Mouse (Mus musculus) T-helper 1 cell (primary cell): ENCODE measurements around the gene Gnai2.

ENCODE experiments used
- in situ Hi-C: fragments of 300-600 bp; cut with MboI, MseI; formaldehyde crosslinking; loops from one replicate; pipeline ENCODE4 v1.15.1; 2025; ENCODE audit warnings: high pct_unique_total_duplicates

Gnai2 gene

DNA sequence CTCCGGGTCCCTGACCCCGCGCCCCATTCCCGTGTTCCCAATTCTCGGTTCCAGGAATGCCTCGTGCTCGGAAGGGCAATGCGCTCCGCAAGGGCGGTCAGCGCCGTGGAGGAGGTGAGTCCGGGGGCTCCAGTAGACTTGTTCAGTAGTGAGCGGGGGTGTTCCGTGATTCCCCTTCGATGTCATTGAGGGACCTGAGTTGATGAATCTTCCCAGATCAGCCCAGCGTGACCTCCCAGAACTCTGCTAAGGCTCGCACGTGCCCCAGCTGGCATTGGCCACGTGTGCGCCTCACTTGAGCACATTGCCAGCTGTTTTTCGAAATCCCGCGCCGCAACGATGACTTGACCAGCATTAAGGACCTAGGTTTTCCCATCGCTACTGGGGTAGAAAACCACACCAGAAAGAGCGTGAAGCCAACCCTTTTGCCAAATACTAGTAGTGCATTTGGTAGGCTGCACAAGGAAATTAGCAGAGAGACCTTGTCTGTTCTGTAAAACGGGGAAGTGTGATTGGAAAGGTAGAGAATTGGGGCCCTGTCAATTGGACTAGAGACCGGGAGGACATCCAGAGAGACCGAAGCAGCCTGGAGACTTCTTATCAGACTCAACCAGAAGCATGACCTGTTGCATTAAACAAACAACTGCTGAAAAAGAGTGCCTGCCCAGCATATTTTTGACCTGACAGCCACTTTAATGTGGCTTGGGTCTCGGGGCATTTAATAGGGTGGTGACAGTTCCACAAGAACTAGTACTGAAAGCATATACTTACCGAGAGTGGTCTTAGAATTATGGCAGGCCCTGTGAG, 47.1 kb downstream of the Gnai2 start:
- in situ Hi-C loops, result no loop called here

DNA sequence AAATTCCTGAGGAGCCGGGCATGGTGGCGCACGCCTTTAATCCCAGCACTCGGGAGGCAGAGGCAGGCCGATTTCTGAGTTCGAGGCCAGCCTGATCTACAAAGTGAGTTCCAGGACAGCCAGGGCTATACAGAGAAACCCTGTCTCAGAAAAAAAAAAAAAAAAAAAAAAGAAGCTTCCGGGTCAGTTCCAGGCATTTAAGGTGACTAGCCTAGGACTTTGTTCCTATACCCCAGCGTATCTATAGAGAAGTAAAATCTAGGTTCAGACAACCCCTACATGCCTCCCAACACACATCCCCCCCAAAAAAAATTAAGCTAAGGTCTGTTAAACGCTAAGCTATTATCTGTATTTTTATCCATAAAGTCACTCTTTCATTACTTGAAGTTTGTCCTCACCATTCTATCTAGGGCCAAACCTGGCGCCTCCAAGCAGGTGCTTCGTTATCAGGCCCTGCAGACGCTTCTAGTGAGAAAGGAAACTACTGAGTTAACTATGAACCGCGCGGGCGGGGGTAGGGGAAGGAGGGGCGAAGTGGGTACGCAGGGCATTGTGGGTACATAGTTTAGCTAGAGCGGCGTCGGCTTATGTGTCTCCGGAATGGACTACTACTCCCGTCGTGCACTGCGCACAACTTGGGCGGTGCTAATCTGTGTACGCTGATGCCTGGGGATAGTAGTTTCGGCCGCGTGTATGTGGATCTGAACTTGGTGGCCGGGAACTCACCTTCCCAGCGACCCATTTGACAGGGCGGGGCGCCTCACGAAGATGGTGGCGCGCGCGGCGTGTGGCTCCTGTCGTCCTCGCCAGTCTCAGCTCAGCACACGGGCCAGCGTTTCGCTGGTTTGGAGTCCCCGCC, 48.0 kb downstream of the Gnai2 start, which contains the start of gene Ifrd2:
Gene Ifrd2, plus strand, starts transcription at position 669 of the 859 bp plus-strand sequence.
- in situ Hi-C loops, result no loop called here

DNA sequence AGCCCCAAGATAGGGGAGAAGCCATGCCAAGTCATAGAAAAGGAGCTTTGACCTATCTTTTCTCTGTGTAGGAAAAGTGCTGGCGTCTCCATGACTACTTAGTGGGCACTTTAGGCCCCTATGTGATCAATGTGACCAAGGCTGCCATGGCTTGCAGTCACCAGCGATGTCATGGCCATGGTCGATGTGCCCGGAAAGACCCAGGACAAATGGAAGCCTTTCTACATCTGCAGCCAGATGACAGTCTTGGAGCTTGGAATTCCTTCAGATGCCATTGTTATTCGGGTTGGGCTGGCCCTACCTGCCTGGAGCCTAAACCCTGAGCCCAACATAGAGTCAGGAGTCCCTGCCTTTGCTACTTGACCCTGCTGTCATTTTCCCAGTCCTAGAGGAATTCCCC, 48.7 kb downstream of the Gnai2 start:
- in situ Hi-C loops, result no loop called here

DNA sequence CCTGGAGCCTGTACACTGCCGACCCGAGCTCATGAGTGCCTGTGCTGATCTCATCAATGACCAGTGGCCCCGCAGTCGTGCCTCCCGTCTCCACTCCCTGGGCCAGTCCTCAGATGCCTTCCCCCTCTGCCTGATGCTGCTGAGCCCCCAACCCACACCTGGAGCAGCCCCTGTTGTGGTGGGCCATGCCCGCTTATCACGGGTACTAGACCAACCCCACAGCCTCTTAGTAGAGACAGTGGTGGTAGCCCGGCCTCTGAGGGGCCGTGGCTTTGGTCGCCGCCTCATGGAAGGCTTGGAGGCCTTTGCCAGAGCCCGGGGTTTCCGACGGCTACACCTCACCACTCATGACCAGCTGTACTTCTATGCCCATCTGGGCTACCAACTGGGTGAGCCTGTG, 52.0 kb downstream of the Gnai2 start:
- in situ Hi-C loops, result no loop called here

DNA sequence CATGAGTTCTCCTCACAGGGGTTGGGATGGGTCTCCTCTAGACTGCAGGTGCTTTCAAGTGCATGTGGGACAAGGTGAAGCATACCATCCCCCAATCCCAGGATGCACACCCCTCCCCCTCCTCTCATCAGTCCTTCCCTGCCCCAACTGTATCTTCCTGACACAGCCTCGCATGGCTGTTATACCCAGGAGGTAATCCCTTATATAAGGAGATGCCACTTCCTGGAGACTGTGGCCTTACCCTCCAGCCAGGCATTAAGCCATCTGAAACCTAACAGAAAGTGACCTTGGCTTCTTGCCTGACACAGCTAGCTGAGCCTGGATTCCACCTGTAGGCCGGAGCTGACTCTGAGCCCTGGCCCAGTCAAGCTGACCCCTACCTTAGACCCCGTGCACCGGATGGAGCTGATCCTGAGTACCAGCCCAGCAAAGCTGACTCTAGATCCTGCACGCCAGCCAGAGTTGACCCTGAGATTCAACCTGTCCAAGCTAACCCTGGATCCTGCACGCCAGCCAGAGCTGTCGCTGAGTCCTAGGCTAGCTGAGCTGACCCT, 52.6 kb downstream of the Gnai2 start:
- in situ Hi-C loops, result no loop called here

DNA sequence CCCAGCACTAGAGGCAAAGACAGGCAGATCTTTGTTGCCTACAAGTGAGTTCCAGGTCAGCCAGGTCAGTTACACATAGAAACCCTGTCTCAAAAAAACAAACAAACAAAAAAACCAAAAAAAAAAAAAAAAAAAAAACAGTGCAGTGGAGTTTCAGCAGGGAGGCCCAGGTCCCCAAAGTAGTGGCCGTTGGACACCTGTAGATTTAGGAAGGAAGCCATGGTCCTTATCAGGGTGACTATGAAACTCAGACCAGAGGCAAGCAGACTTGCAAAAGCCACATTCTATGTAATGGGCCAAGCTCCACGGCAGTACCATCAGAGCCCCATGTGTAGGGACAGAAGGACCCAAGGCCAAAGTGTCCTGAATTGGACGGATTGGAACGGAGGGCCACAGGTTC, 53.6 kb downstream of the Gnai2 start:
- in situ Hi-C loops, result no loop called here

DNA sequence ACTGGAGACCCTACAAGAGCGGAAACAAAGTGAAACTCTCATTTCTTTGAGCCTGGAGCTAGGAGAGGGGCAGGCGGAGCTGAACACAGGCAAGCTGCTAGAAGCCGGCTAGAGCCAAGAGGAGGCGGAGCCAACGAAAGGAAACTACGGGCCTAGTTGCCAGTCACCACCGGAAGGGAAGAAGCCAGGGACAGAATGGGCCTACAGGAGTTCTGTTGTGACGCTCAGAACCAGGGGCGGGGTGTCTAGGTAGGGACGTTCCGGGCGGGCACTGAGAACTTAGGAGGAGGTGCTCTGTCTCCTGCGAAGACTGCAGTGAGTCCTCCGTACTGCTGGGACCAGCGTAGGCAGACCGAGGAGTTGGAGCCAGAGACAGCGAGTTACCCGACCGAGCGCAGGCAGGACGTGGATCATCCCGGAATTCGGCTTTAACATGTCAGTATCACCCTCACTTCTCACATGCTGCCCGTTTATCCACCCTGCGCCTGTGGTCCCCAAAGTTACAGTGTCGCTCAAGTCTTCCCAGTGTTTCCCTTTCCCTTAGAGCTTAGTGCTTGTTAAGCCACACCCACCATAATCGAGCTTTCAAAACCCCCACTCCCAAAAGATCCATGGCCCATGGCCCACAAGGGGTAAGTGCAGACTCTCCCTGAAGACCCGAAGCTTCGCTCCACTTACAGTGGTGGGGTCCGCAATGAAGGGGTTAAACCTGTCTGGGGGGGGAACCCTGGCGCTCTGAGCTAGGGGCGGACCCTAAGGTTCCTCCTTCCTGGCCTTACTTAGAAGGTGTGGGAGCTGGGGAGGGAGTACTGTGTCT, 54.5 kb downstream of the Gnai2 start, which contains the start of gene Hyal3:
Gene Hyal3, plus strand, starts transcription at position 318 of the 817 bp plus-strand sequence.
- in situ Hi-C loops, result no loop called here

DNA sequence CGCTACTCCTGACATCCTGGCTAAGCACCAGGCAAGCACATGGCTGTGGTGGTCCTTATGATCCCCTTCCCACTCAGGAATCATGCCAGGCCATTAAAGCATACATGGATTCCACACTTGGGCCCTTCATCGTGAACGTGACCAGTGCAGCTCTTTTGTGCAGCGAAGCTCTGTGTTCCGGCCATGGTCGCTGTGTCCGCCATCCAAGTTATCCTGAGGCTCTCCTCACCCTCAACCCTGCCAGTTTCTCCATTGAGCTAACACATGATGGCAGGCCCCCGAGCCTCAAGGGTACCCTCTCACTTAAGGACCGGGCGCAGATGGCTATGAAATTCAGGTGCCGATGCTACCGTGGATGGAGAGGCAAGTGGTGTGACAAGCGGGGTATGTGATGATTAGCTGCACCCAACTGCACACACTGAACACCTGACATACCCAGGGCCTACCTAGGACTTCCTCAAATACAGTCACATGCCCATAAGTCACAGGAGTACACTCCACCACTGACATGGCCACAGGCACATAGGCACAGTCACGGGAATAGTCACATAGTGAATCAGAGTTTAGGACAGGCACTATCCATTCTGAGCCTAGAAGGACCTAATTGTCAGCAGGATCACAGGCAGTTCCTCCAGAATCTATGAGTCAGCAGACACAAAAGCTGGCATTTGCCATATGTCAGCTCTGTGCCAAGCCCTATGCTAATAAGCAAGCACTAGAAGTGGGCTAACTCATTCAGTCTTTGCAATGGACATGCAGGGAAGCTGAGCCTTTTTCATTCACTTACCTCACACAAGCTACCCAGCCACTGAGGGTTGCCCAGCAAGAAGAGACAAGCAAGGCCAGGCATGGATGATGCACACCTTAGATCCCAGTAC, 55.9 kb downstream of the Gnai2 start:
- in situ Hi-C loops, result no loop called here

DNA sequence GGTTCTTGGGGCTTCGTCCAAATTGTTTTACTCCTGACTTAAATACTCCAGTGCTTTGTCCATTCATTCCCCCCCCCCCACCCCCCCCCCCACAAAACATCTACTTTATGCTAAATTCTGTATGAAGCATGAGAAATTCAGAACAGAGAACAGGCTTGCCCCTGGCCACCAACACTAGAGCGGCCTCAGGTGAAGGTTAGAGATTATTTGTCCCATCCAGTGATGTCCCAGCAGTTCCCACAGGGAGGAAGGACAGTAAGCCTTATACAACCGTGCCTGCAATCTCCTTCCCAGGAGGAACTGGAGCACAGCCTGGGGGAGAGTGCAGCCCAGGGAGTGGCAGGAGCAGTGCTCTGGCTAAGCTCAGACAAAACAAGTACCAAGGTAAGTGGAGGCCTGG, 56.6 kb downstream of the Gnai2 start, which contains the start of gene Naa80:
Gene Naa80, plus strand, starts transcription at position 301 of the 400 bp plus-strand sequence.
- in situ Hi-C loops, result no loop called here

DNA sequence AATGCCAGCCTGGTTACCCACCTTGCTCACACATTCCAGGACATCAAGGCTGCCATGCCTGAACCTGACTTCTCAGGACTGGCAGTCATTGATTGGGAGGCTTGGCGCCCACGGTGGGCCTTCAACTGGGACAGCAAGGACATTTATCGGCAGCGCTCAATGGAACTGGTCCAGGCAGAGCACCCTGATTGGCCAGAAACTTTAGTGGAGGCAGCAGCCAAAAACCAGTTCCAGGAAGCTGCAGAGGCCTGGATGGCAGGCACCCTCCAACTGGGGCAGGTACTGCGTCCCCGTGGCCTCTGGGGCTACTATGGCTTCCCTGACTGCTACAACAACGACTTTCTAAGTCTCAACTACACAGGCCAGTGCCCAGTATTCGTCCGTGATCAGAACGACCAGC, 57.3 kb downstream of the Gnai2 start:
- in situ Hi-C loops, result no loop called here

DNA sequence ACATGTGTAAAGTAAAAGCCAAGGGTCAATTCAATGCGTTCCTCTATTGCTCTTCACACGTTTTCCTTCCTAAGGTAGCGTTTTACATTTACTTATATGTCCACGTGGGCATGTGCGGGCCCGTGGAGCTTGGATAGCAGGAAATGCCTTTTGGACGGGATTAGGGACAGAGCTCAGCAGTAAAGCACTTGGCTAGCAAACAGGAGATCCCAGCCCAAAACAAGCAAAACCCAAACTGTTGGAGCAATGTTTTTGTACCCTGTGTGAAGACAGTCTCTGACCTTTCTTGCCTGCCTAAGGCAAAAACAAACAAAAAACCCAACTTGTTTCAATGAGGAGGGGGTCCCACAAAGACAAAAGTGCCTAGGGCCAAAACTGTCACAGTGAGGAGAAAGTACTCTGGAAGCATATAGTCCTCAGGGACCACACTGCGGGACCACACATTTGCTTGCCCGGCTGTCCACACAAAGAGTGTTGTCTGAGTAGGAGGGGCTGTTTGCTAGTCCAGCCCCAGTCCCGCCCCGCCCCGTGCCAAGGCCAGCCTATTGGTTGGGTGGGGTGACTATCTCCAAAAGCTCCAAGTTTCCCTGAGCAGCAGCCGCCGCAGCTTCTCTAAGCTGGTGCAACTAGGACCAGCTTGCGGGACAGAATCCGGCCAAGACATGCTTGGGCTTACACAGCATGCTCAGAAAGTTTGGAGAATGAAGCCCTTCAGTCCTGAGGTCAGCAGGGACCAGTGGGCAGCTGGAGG, 58.6 kb downstream of the Gnai2 start, which contains the start of gene Hyal1:
Gene Hyal1, plus strand, starts transcription at position 571 of the 751 bp plus-strand sequence.
- in situ Hi-C loops, result no loop called here

DNA sequence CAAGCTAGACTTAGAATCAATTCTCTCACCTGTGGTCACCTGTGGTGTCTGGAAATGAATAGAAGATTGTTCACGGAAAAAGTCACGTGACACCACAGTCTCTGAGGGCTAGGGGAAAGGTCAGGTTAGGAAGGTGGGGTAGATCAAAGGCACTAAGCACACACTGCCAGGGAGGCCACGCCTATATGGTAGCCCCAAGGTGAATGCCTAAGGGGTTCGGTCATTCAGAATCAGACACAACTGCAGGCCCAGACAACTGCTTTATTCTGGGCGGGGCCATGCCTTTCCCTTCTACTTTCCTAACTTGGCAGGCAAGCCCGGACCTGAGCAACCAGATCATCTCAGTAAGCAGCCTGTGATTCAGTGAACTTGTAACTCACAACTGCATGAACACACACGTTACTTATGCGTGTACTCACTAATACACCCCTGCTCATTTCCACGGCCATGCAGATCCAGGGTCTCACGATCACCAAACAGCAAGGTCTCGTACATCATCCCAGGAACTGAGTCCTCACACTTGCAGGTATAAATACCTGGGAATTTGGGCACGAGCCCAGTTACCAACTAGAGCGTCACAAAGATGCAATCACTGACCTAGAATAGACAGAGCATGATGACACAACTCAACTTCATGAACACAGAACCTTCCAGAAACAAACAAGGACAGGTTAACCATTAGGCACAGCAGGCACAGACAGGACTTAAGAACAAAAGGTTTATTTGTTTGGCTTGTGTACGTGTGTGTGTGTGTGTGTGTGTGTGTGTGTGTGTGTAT, 59.4 kb downstream of the Gnai2 start:
- in situ Hi-C loops, result no loop called here

DNA sequence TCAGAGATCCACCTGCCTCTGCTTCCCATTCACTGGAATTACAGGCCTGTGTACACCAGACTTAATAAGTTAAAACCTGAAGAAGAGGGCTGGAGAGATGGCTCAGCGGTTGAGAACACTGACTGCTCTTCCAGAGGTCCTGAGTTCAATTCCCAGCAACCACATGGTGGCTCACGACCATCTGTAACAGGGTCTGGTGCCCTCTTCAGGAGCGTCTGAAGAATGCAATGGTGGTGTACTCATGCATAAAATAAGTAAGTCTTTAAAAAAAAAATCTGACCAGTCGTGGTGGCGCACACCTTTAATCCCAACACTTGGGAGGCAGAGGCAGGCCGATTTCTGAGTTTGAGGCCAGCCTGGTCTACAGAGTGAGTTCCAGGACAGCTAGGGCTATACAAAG, 61.4 kb downstream of the Gnai2 start:
- in situ Hi-C loops, result loop anchor here (25.0 kb wide), 1 partner anchor 1386 kb away; the partner anchor contains the start of gene Ppm1m

DNA sequence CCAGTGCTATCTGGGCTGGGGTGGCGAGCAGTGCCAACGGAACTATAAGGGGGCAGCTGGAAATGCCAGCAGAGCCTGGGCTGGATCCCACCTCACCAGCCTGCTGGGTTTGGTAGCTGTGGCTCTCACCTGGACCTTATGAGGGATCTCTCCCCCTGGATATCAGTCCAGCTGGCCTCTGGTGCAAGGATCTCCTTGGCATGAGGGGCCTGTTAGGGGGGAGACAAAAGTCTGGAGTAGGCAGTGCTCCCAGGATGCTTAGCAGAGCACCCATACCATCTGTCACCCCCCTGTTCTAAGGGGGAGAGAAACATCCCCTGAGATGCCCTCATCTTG, 62.9 kb downstream of the Gnai2 start:
- in situ Hi-C loops, result loop anchor here (25.0 kb wide), 1 partner anchor 1385 kb away; the partner anchor contains the start of gene Ppm1m

DNA sequence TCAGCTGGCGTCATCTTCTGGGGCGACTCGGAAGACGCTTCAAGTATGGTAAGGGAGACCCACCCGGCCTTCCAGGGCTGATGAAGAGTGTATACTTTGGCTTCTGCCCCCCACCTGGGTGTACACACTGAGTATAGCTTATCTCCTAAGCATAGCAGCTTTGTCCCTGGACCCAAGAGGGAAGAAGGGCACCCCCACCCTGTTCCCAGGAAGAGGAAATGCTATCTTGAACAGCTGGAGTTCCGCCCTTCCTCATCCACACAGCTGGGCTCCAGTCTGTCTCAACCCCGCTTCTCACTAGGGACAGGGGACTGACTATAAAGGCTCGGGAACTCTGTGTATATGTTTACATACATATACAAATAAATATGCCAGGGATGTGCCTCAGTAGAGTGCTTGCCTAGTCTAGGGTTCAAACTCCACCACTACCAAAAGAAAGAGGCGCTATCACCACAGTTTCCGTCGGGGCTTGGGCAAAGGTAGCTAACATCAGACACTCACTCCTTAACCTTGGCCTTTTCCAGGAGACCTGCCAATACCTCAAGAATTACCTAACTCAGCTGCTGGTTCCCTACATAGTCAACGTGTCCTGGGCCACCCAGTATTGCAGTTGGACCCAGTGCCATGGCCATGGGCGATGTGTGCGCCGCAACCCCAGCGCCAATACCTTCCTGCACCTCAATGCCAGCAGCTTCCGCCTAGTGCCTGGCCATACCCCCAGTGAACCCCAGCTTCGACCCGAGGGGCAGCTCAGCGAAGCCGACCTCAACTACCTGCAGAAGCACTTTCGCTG, 63.4 kb downstream of the Gnai2 start:
- in situ Hi-C loops, result loop anchor here (25.0 kb wide), 1 partner anchor 1384 kb away; the partner anchor contains the start of gene Ppm1m

DNA sequence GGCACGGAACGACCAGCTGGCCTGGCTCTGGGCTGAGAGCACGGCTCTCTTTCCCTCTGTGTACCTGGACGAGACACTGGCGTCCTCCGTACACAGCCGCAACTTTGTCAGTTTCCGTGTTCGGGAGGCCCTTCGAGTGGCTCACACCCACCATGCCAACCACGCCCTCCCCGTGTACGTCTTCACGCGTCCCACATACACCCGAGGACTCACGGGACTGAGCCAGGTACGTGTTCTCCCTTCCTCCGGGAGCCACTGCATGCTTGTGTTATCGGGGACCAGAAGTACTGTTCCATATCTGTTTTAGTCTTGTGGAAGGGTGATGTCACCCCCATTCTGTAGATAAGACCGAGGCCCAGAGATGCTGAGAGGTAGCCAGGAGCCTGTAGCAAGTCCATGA, 64.3 kb downstream of the Gnai2 start:
- in situ Hi-C loops, result loop anchor here (25.0 kb wide), 1 partner anchor 1384 kb away; the partner anchor contains the start of gene Ppm1m

DNA sequence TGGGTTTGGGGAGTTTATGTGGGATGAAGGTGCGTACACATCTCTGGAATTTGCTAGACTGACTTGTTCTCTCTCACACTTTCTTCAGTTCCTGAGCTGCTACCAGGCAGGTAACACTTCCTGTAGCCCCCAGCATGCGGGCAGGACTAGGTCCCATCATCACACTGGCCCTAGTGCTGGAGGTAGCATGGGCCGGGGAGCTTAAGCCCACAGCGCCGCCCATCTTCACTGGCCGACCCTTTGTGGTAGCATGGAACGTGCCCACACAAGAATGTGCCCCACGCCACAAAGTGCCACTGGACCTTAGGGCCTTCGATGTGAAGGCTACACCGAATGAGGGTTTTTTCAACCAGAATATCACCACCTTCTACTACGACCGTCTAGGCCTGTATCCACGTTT, 65.2 kb downstream of the Gnai2 start:
- in situ Hi-C loops, result loop anchor here (25.0 kb wide), 1 partner anchor 1383 kb away; the partner anchor contains the start of gene Ppm1m

DNA sequence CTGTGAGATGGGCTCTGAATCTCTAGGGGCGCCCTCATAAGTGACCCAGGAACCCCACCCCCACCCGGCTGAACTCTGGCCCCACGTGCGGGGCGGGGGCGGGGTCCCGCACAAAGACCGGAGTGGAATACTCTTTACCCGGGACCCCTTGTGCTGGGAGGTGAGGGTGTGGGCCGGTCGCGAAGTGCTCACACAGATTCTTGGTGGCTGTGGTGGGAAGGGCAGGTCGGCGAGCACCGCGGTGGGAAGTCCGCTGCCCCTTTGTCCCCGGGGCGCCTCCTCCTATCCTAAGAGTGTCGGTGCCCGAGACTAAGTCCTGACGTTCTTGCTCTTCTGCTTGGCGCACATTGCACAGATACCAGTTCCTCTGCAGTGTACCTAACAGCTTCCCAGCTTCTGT, 65.9 kb downstream of the Gnai2 start:
- in situ Hi-C loops, result loop anchor here (25.0 kb wide), 1 partner anchor 1382 kb away; the partner anchor contains the start of gene Ppm1m
